8 mouse cellular contexts compared by ENCODE assay signal in genomic region chr5:119671124-119671801, GRCm38 (mm10). TPM values are rescaled to one million over a fixed set of nuclear protein-coding genes. Genes with fewer than 3 reads are reported as not detected.
DNase-seq lines count a peak whose midpoint lies in the region; ATAC-seq and TF ChIP-seq lines count a peak whose summit lies in the region.

No protein-coding gene starts in this region.

- ATAC-seq in forebrain, embryonic 12.5 days (ENCODE audit: low FRiP score), result no peak
- no peak for ATAC-seq in hindbrain, embryonic 16.5 days
- no peak for ATAC-seq in cerebellum, adult (ENCODE audit: insufficient number of reproducible peaks, low FRiP score, low TSS enrichment)

- TF ChIP-seq POLR2A in spleen, adult 2 months (IDR thresholded peaks at IDR 0.05; ENCODE audit: low read depth, low read length), result no peak

- no peak overlapping the region for H3K9ac ChIP-seq in forebrain, embryonic 12.5 days
- H3K9ac ChIP-seq in hindbrain, embryonic 16.5 days (ENCODE audit: low read depth, low read length), result no peak overlapping the region

- WGBS in spleen, adult 2 months, result 3% methylated on average over 40 of the region's 40 CpGs
- under 1% methylated on average over 40 of the region's 40 CpGs for WGBS in forebrain, embryonic 12.5 days
- under 1% methylated on average over 40 of the region's 40 CpGs for WGBS in hindbrain, embryonic 16.5 days
- WGBS in midbrain, embryonic 10.5 days, result under 1% methylated on average over 40 of the region's 40 CpGs

- no peak for DNase-seq in spleen, adult 2 months (ENCODE audit: low read depth in 1 of 2, low spot score in 2 of 2)
- no peak for DNase-seq in spleen, adult 18-20 months
- peak; percentile 53 for DNase-seq in midbrain, embryonic 10.5 days (ENCODE audit: low spot score)
- no peak for DNase-seq in T-cell, adult 2 months (ENCODE audit: low spot score)
- DNase-seq in cerebellum, postnatal 4 days (ENCODE audit: low spot score in 2 of 2), result no peak

- no peak for TF ChIP-seq CTCF in spleen, adult 2 months (IDR thresholded peaks at IDR 0.05; ENCODE audit: extremely low read depth, insufficient read depth, insufficient read length, insufficient replicate concordance)

- no peaks in the 10 kb centered on the region for H3K4me1 ChIP-seq in spleen, adult 2 months (ENCODE audit: control insufficient read depth, insufficient read depth, insufficient read length)
- H3K4me1 ChIP-seq in forebrain, embryonic 12.5 days, result peaks cover 21% of the 10 kb centered on the region
- H3K4me1 ChIP-seq in hindbrain, embryonic 16.5 days (ENCODE audit: control insufficient read depth, insufficient read depth, low read depth, low read length), result peaks cover 4% of the 10 kb centered on the region
- peaks cover 43% of the 10 kb centered on the region for H3K4me1 ChIP-seq in midbrain, embryonic 10.5 days

- H3K27me3 ChIP-seq in spleen, adult 2 months (ENCODE audit: control insufficient read depth, insufficient read depth, low read length), result peaks cover 13% of the 10 kb centered on the region; the same call in 1 of the 2 replicates
- H3K27me3 ChIP-seq in forebrain, embryonic 12.5 days, result peaks cover 96% of the 10 kb centered on the region
- H3K27me3 ChIP-seq in hindbrain, embryonic 16.5 days (replicated peaks; ENCODE audit: control insufficient read depth, insufficient read depth, low read length), result peaks cover 59% of the 10 kb centered on the region
- peaks cover 100% of the 10 kb centered on the region for H3K27me3 ChIP-seq in midbrain, embryonic 10.5 days (ENCODE audit: low read depth, poor library complexity, severe bottlenecking)

- peak overlapping the region; percentile 52 for H3K4me2 ChIP-seq in forebrain, embryonic 12.5 days
- H3K4me2 ChIP-seq in hindbrain, embryonic 16.5 days (ENCODE audit: low read length), result peak overlapping the region; percentile 60

- no peak overlapping the region; the same call in 1 of the 2 replicates for H3K4me3 ChIP-seq in spleen, adult 2 months (ENCODE audit: extremely low read depth, insufficient read depth, insufficient read length)
- H3K4me3 ChIP-seq in forebrain, embryonic 12.5 days (replicated peaks), result peak overlapping the region; percentile 33
- H3K4me3 ChIP-seq in hindbrain, embryonic 16.5 days (ENCODE audit: low read length), result peak overlapping the region; percentile 35
- peak overlapping the region; percentile 51 for H3K4me3 ChIP-seq in midbrain, embryonic 10.5 days

- H3K27ac ChIP-seq in spleen, adult 2 months (ENCODE audit: insufficient read depth, low read length), result 0 out of 2 replicates have a peak overlapping the region, but pooled peaks have one; percentile 38
- no peak overlapping the region for H3K27ac ChIP-seq in forebrain, embryonic 12.5 days
- H3K27ac ChIP-seq in hindbrain, embryonic 16.5 days (ENCODE audit: low read depth, low read length), result no peak overlapping the region
- no peak overlapping the region; the same call in 1 of the 2 replicates for H3K27ac ChIP-seq in midbrain, embryonic 10.5 days (replicated peaks)

- no peaks in the 10 kb centered on the region for H3K36me3 ChIP-seq in spleen, adult 2 months (ENCODE audit: control insufficient read depth, insufficient read depth, low read length)
- no peaks in the 10 kb centered on the region for H3K36me3 ChIP-seq in forebrain, embryonic 12.5 days (replicated peaks)
- H3K36me3 ChIP-seq in hindbrain, embryonic 16.5 days (ENCODE audit: control insufficient read depth, insufficient read depth, low read length), result no peaks in the 10 kb centered on the region
- no peaks in the 10 kb centered on the region for H3K36me3 ChIP-seq in midbrain, embryonic 10.5 days

- H3K9me3 ChIP-seq in forebrain, embryonic 12.5 days, result no peaks in the 10 kb centered on the region
- no peaks in the 10 kb centered on the region for H3K9me3 ChIP-seq in hindbrain, embryonic 16.5 days (ENCODE audit: control insufficient read depth, low read length)
- no peaks in the 10 kb centered on the region for H3K9me3 ChIP-seq in midbrain, embryonic 10.5 days (replicated peaks)

RNA-seq across cellular contexts. Expression of gene Tbx3, which starts 0.8 kb away (rescaled TPM):
- 0.88 and 4.8 TPM in 2 replicates for polyA plus RNA-seq in spleen, adult 2 months (2012; rRNA removed)
- 1.7 and 2.3 TPM in 2 replicates for polyA plus RNA-seq in forebrain, embryonic 12.5 days (2016; fragmentation: Nextera tagmentation; extraction: Ambion mirVana)
- polyA plus RNA-seq in hindbrain, embryonic 16.5 days (2015; fragmentation: Nextera tagmentation; extraction: Ambion mirVana), result 2.9 and 5.0 TPM in 2 replicates
- polyA plus RNA-seq in midbrain, embryonic 10.5 days (2016; fragmentation: Nextera tagmentation; extraction: Ambion mirVana), result 3.9 and 7.2 TPM in 2 replicates
